Mouse (Mus musculus) thymus, adult 2 months (tissue): ENCODE data around the gene Man1c1. TPM values are rescaled to one million over a fixed set of nuclear protein-coding genes. Genes with fewer than 3 reads are reported as not detected.

Experiments
- DNase-seq: peaks from one replicate; pipeline ENCODE4 v3.0.0; 2021
- H3K27ac ChIP-seq: fragments of 200-500 bp; 2 replicates; pipeline ENCODE4 v1.5.1; 2012; ENCODE audit warnings: low read length, control low read depth; ENCODE audit not compliant: control insufficient read depth, insufficient read depth
- H3K27me3 ChIP-seq: fragments of 200-500 bp; 2 replicates; pipeline ENCODE4 v1.6.1; 2012; ENCODE audit warnings: mild to moderate bottlenecking, low read length, moderate library complexity, mixed read lengths; ENCODE audit not compliant: control insufficient read depth, insufficient read depth
- H3K36me3 ChIP-seq: fragments of 200-500 bp; 2 replicates; pipeline ENCODE4 v1.6.1; 2012; ENCODE audit warnings: mild to moderate bottlenecking, low read length, moderate library complexity; ENCODE audit not compliant: control insufficient read depth, insufficient read depth
- H3K4me1 ChIP-seq: fragments of 200-500 bp; replicated peaks from 2 replicates; pipeline ENCODE4 v1.6.1; 2012; ENCODE audit warnings: low read length; ENCODE audit not compliant: control insufficient read depth, insufficient read depth
- H3K4me3 ChIP-seq: fragments of 200-500 bp; 2 replicates; pipeline ENCODE4 v1.5.1; 2012; ENCODE audit warnings: mild to moderate bottlenecking, low read length, control low read depth, moderate library complexity; ENCODE audit not compliant: control insufficient read depth, insufficient read depth
- CTCF ChIP-seq: fragments of 200-500 bp; IDR thresholded peaks from 2 replicates; pipeline ENCODE4 v1.5.1; 2012; ENCODE audit warnings: mild to moderate bottlenecking, control low read depth, low read length, moderate library complexity, borderline replicate concordance; ENCODE audit not compliant: control insufficient read depth, poor library complexity, insufficient read depth; ENCODE audit errors: extremely low read depth
- POLR2A ChIP-seq: fragments of 200-500 bp; IDR thresholded peaks from 2 replicates; pipeline ENCODE4 v1.6.1; 2012; ENCODE audit warnings: mild to moderate bottlenecking, low read length, control low read depth, moderate library complexity; ENCODE audit not compliant: control insufficient read depth, poor library complexity, insufficient read depth; ENCODE audit errors: extremely low read depth
- WGBS: fragments of 180-500 bp; shearing (Covaris S2); methylation state at CpG from one replicate; pipeline ENCODE4 v1.1.7; 2018; 5-methylcytosine and 5-hydroxymethylcytosine counted together
- polyA plus RNA-seq: library from polyadenylated mRNA; depleted of rRNA; stranded (reverse); fragments of >200 nt; gene quantifications from 2 replicates; pipeline ENCODE4 v1.2.3, GENCODE M21; 2012

Man1c1 gene
- polyA plus RNA-seq, 1 experiment, result 5.5 TPM

GRCm38 (mm10) chr4:134532928-134533327 lies 171.2 kb downstream of the Man1c1 start:
- no peak overlapping the region for H3K27ac ChIP-seq
- DNase-seq, result no peak
- H3K4me1 ChIP-seq, result peaks cover 11% of the 10 kb centered on the region
- no peak for TF ChIP-seq CTCF
- TF ChIP-seq POLR2A, result no peak
- H3K27me3 ChIP-seq, result no peaks in the 10 kb centered on the region
- H3K36me3 ChIP-seq, result peaks cover 28% of the 10 kb centered on the region
- no peak overlapping the region for H3K4me3 ChIP-seq
- WGBS, result 78% methylated on average over 4 of the region's 4 CpGs

DNA sequence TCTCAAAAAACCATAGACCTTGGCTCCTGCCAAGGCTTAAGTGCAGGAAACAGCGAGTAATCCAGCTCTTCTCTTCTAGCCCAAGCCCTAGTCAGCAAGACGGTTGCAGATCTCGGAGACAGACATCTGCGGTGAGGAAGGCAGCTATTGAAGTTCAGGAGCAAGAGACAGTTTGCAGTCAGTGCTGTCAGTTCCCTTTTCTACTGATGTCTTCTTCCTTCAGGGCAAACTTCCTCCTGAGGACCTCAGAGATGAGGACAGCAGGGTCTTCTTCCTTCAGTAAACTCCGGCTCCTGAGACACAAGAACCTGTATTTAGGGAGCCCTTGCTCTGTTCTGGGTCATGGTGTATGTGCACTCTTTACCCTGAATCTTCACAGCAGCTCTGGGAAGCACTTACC lies 177.9 kb downstream of the Man1c1 start:
- no peak for TF ChIP-seq POLR2A
- TF ChIP-seq CTCF, result no peak
- Histone ChIP-seq H3K27me3 (no peaks in the 10 kb centered on the region), H3K4me3 (no peak overlapping the region), H3K4me1 (peaks cover 3% of the 10 kb centered on the region; the same call in 1 of the 2 replicates), H3K36me3 (peaks cover 56% of the 10 kb centered on the region), H3K27ac (no peak overlapping the region)
- 23% methylated on average over 5 of the region's 5 CpGs for WGBS
- DNase-seq, result no peak

- TF ChIP-seq POLR2A (no peak), CTCF (no peak)
- 66% methylated on average over 5 of the region's 5 CpGs for WGBS
- Histone ChIP-seq H3K36me3 (peaks cover 56% of the 10 kb centered on the region), H3K27me3 (no peaks in the 10 kb centered on the region), H3K27ac (no peak overlapping the region), H3K4me3 (no peak overlapping the region), H3K4me1 (peaks cover 3% of the 10 kb centered on the region; the same call in 1 of the 2 replicates)
- no peak for DNase-seq
Observed at GRCm38 (mm10) chr4:134525806-134526205, 178.3 kb downstream of the Man1c1 start.

DNA sequence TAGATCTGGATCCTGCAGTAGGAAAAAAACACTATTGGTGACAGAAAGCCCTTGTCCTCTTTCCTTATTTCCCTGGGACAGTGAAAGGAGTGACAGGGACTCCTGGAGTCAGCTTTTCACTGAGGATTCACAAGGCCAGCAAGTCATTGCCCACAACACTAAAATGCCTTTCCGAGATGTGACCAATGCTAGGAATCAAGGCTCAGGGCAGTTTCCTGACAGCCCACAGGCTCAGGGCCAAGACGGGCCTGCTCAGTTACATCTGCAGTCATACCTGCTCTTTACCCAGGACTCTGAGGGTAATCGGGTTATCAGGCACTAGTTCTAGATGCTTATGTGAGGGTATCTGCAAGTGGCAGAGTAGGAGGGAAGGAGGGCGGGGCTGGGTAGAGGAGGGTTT lies 180.6 kb downstream of the Man1c1 start:
- Histone ChIP-seq H3K36me3 (peaks cover 32% of the 10 kb centered on the region), H3K27ac (no peak overlapping the region), H3K4me1 (peaks cover 3% of the 10 kb centered on the region; the same call in 1 of the 2 replicates), H3K4me3 (no peak overlapping the region), H3K27me3 (no peaks in the 10 kb centered on the region)
- TF ChIP-seq POLR2A (no peak), CTCF (no peak)
- DNase-seq, result no peak
- 97% methylated on average over 4 of the region's 4 CpGs for WGBS

- Histone ChIP-seq H3K27me3 (no peaks in the 10 kb centered on the region), H3K36me3 (0 out of 2 replicates have a peak, but pooled peaks cover 8% of the 10 kb centered on the region), H3K27ac (no peak overlapping the region), H3K4me1 (no peaks in the 10 kb centered on the region), H3K4me3 (no peak overlapping the region)
- TF ChIP-seq POLR2A (no peak), CTCF (no peak)
- DNase-seq, result no peak
Observed at GRCm38 (mm10) chr4:134519281-134519680, 184.8 kb downstream of the Man1c1 start.

GRCm38 (mm10) chr4:134518541-134518940 lies 185.5 kb downstream of the Man1c1 start:
- no peaks in the 10 kb centered on the region for H3K27me3 ChIP-seq
- TF ChIP-seq POLR2A (no peak), CTCF (no peak)
- no peak overlapping the region for H3K27ac ChIP-seq
- no peak overlapping the region for H3K4me3 ChIP-seq
- WGBS, result 98% methylated on average over 4 of the region's 4 CpGs
- no peak for DNase-seq
- H3K36me3 ChIP-seq, result 0 out of 2 replicates have a peak, but pooled peaks cover 7% of the 10 kb centered on the region
- no peaks in the 10 kb centered on the region for H3K4me1 ChIP-seq

GRCm38 (mm10) chr4:134517719-134518118 lies 186.4 kb downstream of the Man1c1 start:
- Histone ChIP-seq H3K4me3 (no peak overlapping the region), H3K4me1 (peaks cover 2% of the 10 kb centered on the region), H3K36me3 (no peaks in the 10 kb centered on the region), H3K27me3 (no peaks in the 10 kb centered on the region), H3K27ac (no peak overlapping the region)
- no peak for TF ChIP-seq POLR2A
- DNase-seq, result no peak
- WGBS, result 93% methylated on average over 10 of the region's 10 CpGs
